Mouse (Mus musculus): ENCODE results near the gene Il34. TPM values are rescaled to one million over a fixed set of nuclear protein-coding genes. Genes with fewer than 3 reads are reported as not detected.
A peak's percentile ranks its signal among the peaks of the same experiment; 100 is the strongest.

The Il34 gene
- polyA plus RNA-seq (2014; fragmentation: Nextera tagmentation; extraction: Ambion mirVana): 0.15 and 0.66 TPM in 2 replicates

- no peak within 1 kb of the TSS for H3K9ac ChIP-seq (replicated peaks; ENCODE audit: low read length)
- H3K9me3 ChIP-seq (replicated peaks; ENCODE audit: control insufficient read depth, low read length): no peaks in the 10 kb centered on the region
- no peak within 1 kb of the TSS for H3K4me3 ChIP-seq (ENCODE audit: low read depth, low read length)
- H3K36me3 ChIP-seq (replicated peaks; ENCODE audit: control insufficient read depth, insufficient read depth, low read depth, low read length): peaks cover 2% of the 10 kb centered on the region; the same call in 1 of the 2 replicates
- no peaks in the 10 kb centered on the region for H3K4me1 ChIP-seq (ENCODE audit: control insufficient read depth, insufficient read depth, low read length)
- H3K27ac ChIP-seq (replicated peaks; ENCODE audit: low read depth, low read length): no peak within 1 kb of the TSS
- DNase-seq (ENCODE audit: low spot score): no peak
- H3K4me2 ChIP-seq (ENCODE audit: low read depth, low read length): no peak within 1 kb of the TSS
- 0 out of 2 replicates have a peak, but pooled peaks have one; percentile 36 for ATAC-seq (replicated peaks; ENCODE audit: insufficient number of reproducible peaks, low FRiP score, low TSS enrichment, low read depth)
- no peaks in the 10 kb centered on the region for H3K27me3 ChIP-seq (ENCODE audit: control insufficient read depth, insufficient read depth, low read length)
- 35% methylated on average over 12 of the region's 12 CpGs for WGBS
Observed at GRCm38 (mm10) chr8:110805669-110806068, at the start of gene Il34. Il34 (minus strand) TSS chr8:110805924.

GRCm38 (mm10) chr8:110851186-110851585 is 45.5 kb upstream of the Il34 start:
- WGBS: 94% methylated on average over 10 of the region's 10 CpGs
- no peak for ATAC-seq (replicated peaks; ENCODE audit: insufficient number of reproducible peaks, low FRiP score, low TSS enrichment, low read depth)
- peaks cover 15% of the 10 kb centered on the region for H3K36me3 ChIP-seq (replicated peaks; ENCODE audit: control insufficient read depth, insufficient read depth, low read depth, low read length)

GRCm38 (mm10) chr8:110847645-110848495 is 42.1 kb upstream of the Il34 start:
- peaks cover 16% of the 10 kb centered on the region for H3K36me3 ChIP-seq (replicated peaks; ENCODE audit: control insufficient read depth, insufficient read depth, low read depth, low read length)
- peak overlapping the region; percentile 94 for H3K4me3 ChIP-seq (ENCODE audit: low read depth, low read length)
- H3K27ac ChIP-seq (replicated peaks; ENCODE audit: low read depth, low read length): no peak overlapping the region
- WGBS: 64% methylated on average over 14 of the region's 14 CpGs
- H3K27me3 ChIP-seq (ENCODE audit: control insufficient read depth, insufficient read depth, low read length): no peaks in the 10 kb centered on the region
- ATAC-seq (replicated peaks; ENCODE audit: insufficient number of reproducible peaks, low FRiP score, low TSS enrichment, low read depth): no peak
- H3K9ac ChIP-seq (replicated peaks; ENCODE audit: low read length): peak overlapping the region; percentile 41; the same call in 1 of the 2 replicates
- no peaks in the 10 kb centered on the region for H3K9me3 ChIP-seq (replicated peaks; ENCODE audit: control insufficient read depth, low read length)
- H3K4me1 ChIP-seq (ENCODE audit: control insufficient read depth, insufficient read depth, low read length): no peaks in the 10 kb centered on the region; the same call in 1 of the 2 replicates
- DNase-seq (ENCODE audit: low spot score): no peak
- peak overlapping the region; percentile 46 for H3K4me2 ChIP-seq (ENCODE audit: low read depth, low read length)

More at GRCm38 (mm10) chr8:110851186-110851585, 45.5 kb upstream of the Il34 start:
- H3K4me1 ChIP-seq (ENCODE audit: control insufficient read depth, insufficient read depth, low read length): no peaks in the 10 kb centered on the region
- no peaks in the 10 kb centered on the region for H3K27me3 ChIP-seq (ENCODE audit: control insufficient read depth, insufficient read depth, low read length)
- H3K27ac ChIP-seq (replicated peaks; ENCODE audit: low read depth, low read length): no peak overlapping the region
- no peak overlapping the region for H3K9ac ChIP-seq (replicated peaks; ENCODE audit: low read length)
- no peaks in the 10 kb centered on the region for H3K9me3 ChIP-seq (replicated peaks; ENCODE audit: control insufficient read depth, low read length)
- H3K4me2 ChIP-seq (ENCODE audit: low read depth, low read length): no peak overlapping the region
- DNase-seq (ENCODE audit: low spot score): no peak
- no peak overlapping the region for H3K4me3 ChIP-seq (ENCODE audit: low read depth, low read length)

GRCm38 (mm10) chr8:110847171-110847549 is 41.4 kb upstream of the Il34 start:
- H3K9me3 ChIP-seq (replicated peaks; ENCODE audit: control insufficient read depth, low read length): no peaks in the 10 kb centered on the region
- peak overlapping the region; percentile 94 for H3K4me3 ChIP-seq (ENCODE audit: low read depth, low read length)
- no peak; the same call in 1 of the 2 replicates for ATAC-seq (replicated peaks; ENCODE audit: insufficient number of reproducible peaks, low FRiP score, low TSS enrichment, low read depth)
- no peaks in the 10 kb centered on the region for H3K27me3 ChIP-seq (ENCODE audit: control insufficient read depth, insufficient read depth, low read length)
- no peaks in the 10 kb centered on the region; the same call in 1 of the 2 replicates for H3K4me1 ChIP-seq (ENCODE audit: control insufficient read depth, insufficient read depth, low read length)
- H3K9ac ChIP-seq (replicated peaks; ENCODE audit: low read length): peak overlapping the region; percentile 41
- DNase-seq (ENCODE audit: low spot score): no peak
- H3K27ac ChIP-seq (replicated peaks; ENCODE audit: low read depth, low read length): no peak overlapping the region
- peak overlapping the region; percentile 46 for H3K4me2 ChIP-seq (ENCODE audit: low read depth, low read length)
- WGBS: 1% methylated on average over 13 of the region's 13 CpGs
- peaks cover 17% of the 10 kb centered on the region for H3K36me3 ChIP-seq (replicated peaks; ENCODE audit: control insufficient read depth, insufficient read depth, low read depth, low read length)

- WGBS: under 1% methylated on average over 53 of the region's 53 CpGs
- DNase-seq (ENCODE audit: low spot score): peak; percentile 91
- peaks cover 18% of the 10 kb centered on the region for H3K36me3 ChIP-seq (replicated peaks; ENCODE audit: control insufficient read depth, insufficient read depth, low read depth, low read length)
- no peaks in the 10 kb centered on the region; the same call in 1 of the 2 replicates for H3K4me1 ChIP-seq (ENCODE audit: control insufficient read depth, insufficient read depth, low read length)
- peak; percentile 82 for ATAC-seq (replicated peaks; ENCODE audit: insufficient number of reproducible peaks, low FRiP score, low TSS enrichment, low read depth)
- H3K27ac ChIP-seq (replicated peaks; ENCODE audit: low read depth, low read length): peak within 1 kb of the TSS; percentile 83
- H3K4me2 ChIP-seq (ENCODE audit: low read depth, low read length): peak within 1 kb of the TSS; percentile 58
- H3K4me3 ChIP-seq (ENCODE audit: low read depth, low read length): peak within 1 kb of the TSS; percentile 94
- H3K9me3 ChIP-seq (replicated peaks; ENCODE audit: control insufficient read depth, low read length): no peaks in the 10 kb centered on the region
- H3K27me3 ChIP-seq (ENCODE audit: control insufficient read depth, insufficient read depth, low read length): no peaks in the 10 kb centered on the region
- H3K9ac ChIP-seq (replicated peaks; ENCODE audit: low read length): peak within 1 kb of the TSS; percentile 97
Observed at GRCm38 (mm10) chr8:110846405-110847170, 40.9 kb upstream of the Il34 start, which contains the start of the genes Cog4 and Sf3b3. Cog4 (plus strand) TSS chr8:110846600. Sf3b3 (minus strand) TSS chr8:110846787.

- H3K4me3 ChIP-seq (ENCODE audit: low read depth, low read length): peak overlapping the region; percentile 94
- H3K27ac ChIP-seq (replicated peaks; ENCODE audit: low read depth, low read length): peak overlapping the region; percentile 83
- 9% methylated on average over 17 of the region's 17 CpGs for WGBS
- H3K4me1 ChIP-seq (ENCODE audit: control insufficient read depth, insufficient read depth, low read length): no peaks in the 10 kb centered on the region; the same call in 1 of the 2 replicates
- DNase-seq (ENCODE audit: low spot score) (peak; percentile 44), ATAC-seq (replicated peaks; ENCODE audit: insufficient number of reproducible peaks, low FRiP score, low TSS enrichment, low read depth) (no peak)
- H3K36me3 ChIP-seq (replicated peaks; ENCODE audit: control insufficient read depth, insufficient read depth, low read depth, low read length): peaks cover 20% of the 10 kb centered on the region
- no peaks in the 10 kb centered on the region for H3K9me3 ChIP-seq (replicated peaks; ENCODE audit: control insufficient read depth, low read length)
- H3K4me2 ChIP-seq (ENCODE audit: low read depth, low read length): peak overlapping the region; percentile 58
- H3K9ac ChIP-seq (replicated peaks; ENCODE audit: low read length): peak overlapping the region; percentile 97
- H3K27me3 ChIP-seq (ENCODE audit: control insufficient read depth, insufficient read depth, low read length): no peaks in the 10 kb centered on the region
Observed at GRCm38 (mm10) chr8:110845821-110846404, 40.2 kb upstream of the Il34 start.

- H3K4me1 ChIP-seq (ENCODE audit: control insufficient read depth, insufficient read depth, low read length): no peaks in the 10 kb centered on the region; the same call in 1 of the 2 replicates
- WGBS: 84% methylated on average over 3 of the region's 3 CpGs
- H3K4me2 ChIP-seq (ENCODE audit: low read depth, low read length): no peak overlapping the region
- no peaks in the 10 kb centered on the region for H3K9me3 ChIP-seq (replicated peaks; ENCODE audit: control insufficient read depth, low read length)
- H3K4me3 ChIP-seq (ENCODE audit: low read depth, low read length): no peak overlapping the region
- no peaks in the 10 kb centered on the region for H3K27me3 ChIP-seq (ENCODE audit: control insufficient read depth, insufficient read depth, low read length)
- H3K9ac ChIP-seq (replicated peaks; ENCODE audit: low read length): no peak overlapping the region
- H3K36me3 ChIP-seq (replicated peaks; ENCODE audit: control insufficient read depth, insufficient read depth, low read depth, low read length): peaks cover 19% of the 10 kb centered on the region
- no peak overlapping the region for H3K27ac ChIP-seq (replicated peaks; ENCODE audit: low read depth, low read length)
- DNase-seq (ENCODE audit: low spot score): no peak
- ATAC-seq (replicated peaks; ENCODE audit: insufficient number of reproducible peaks, low FRiP score, low TSS enrichment, low read depth): no peak
Observed at GRCm38 (mm10) chr8:110844941-110845340, 39.2 kb upstream of the Il34 start.
